Mouse (Mus musculus): Measurements from ENCODE around the gene Prkaa1.

- TF ChIP-seq EP300 (IDR thresholded peaks at IDR 0.05) = no peak
- no peak for TF ChIP-seq CTCF (IDR thresholded peaks at IDR 0.05)
Observed at GRCm38 (mm10) chr15:5157386-5157785, 13.7 kb downstream of the Prkaa1 start.

Data from lung, postnatal 0 days (tissue).